Mouse (Mus musculus) heart, adult 18-20 months (tissue): Measurements from ENCODE around the gene Tlk1. TPM values are rescaled to one million over a fixed set of nuclear protein-coding genes. Genes with fewer than 3 reads are reported as not detected.
A peak's percentile ranks its signal among the peaks of the same experiment; 100 is the strongest.
"Not testable (repeated sequence)": the region's sequence is repeated elsewhere in the genome, so short reads cannot be mapped to it uniquely, and the experiment has no call there.

Source experiments
- DNase-seq, 2 experiments: peaks; one replicate each; pipeline ENCODE4 v3.0.0; 2021 to 2022; ENCODE audit warnings: mixed read lengths in 1 of 2
- total RNA-seq, 2 experiments: library from RNA; stranded (reverse); gene quantifications; 2 replicates each; pipeline ENCODE4 v1.2.3; 2021

Gene Tlk1
- total RNA-seq, 2 experiments from 2014 or later = 27.0 to 33.3 TPM

GRCm38 (mm10) chr2:70835209-70835608 lies 9.7 kb upstream of the Tlk1 start:
- DNase-seq = no peak

- no peak for DNase-seq
Measured at GRCm38 (mm10) chr2:70833261-70833660, 7.7 kb upstream of the Tlk1 start.

- DNase-seq = no peak
Measured at GRCm38 (mm10) chr2:70831709-70832350, 6.3 kb upstream of the Tlk1 start.

- DNase-seq = no peak
Measured at GRCm38 (mm10) chr2:70830683-70831082, 5.2 kb upstream of the Tlk1 start.

- no peak for DNase-seq
Measured at GRCm38 (mm10) chr2:70829946-70830610, 4.5 kb upstream of the Tlk1 start.

GRCm38 (mm10) chr2:70827780-70828179 lies 2.3 kb upstream of the Tlk1 start:
- DNase-seq = no peak

- no peak for DNase-seq
Measured at GRCm38 (mm10) chr2:70826436-70827230, 1.1 kb upstream of the Tlk1 start.

GRCm38 (mm10) chr2:70824838-70825370 lies 624 bp downstream of the Tlk1 start:
- peak; percentile 76 to 84 for DNase-seq

- DNase-seq = peak; percentile 46 to 51
Measured at GRCm38 (mm10) chr2:70823926-70824800, 1.4 kb downstream of the Tlk1 start.

- no peak for DNase-seq
Measured at GRCm38 (mm10) chr2:70823434-70823833, 2.1 kb downstream of the Tlk1 start.

GRCm38 (mm10) chr2:70816939-70817338 lies 8.6 kb downstream of the Tlk1 start:
- no peak for DNase-seq

GRCm38 (mm10) chr2:70816016-70816415 lies 9.5 kb downstream of the Tlk1 start:
- DNase-seq = no peak

GRCm38 (mm10) chr2:70813608-70814007 lies 11.9 kb downstream of the Tlk1 start:
- no peak for DNase-seq

GRCm38 (mm10) chr2:70811476-70811875 lies 14.1 kb downstream of the Tlk1 start:
- DNase-seq = no peak

- no peak for DNase-seq
Measured at GRCm38 (mm10) chr2:70809921-70810320, 15.6 kb downstream of the Tlk1 start.

- no peak for DNase-seq
Measured at GRCm38 (mm10) chr2:70808681-70809080, 16.8 kb downstream of the Tlk1 start.

GRCm38 (mm10) chr2:70807678-70808077 lies 17.9 kb downstream of the Tlk1 start:
- not testable (repeated sequence) for DNase-seq

GRCm38 (mm10) chr2:70806020-70806419 lies 19.5 kb downstream of the Tlk1 start:
- no peak for DNase-seq

GRCm38 (mm10) chr2:70803696-70804095 lies 21.8 kb downstream of the Tlk1 start:
- not testable (repeated sequence) for DNase-seq

- peak in 1 of 2 experiments; percentile 18 for DNase-seq
Measured at GRCm38 (mm10) chr2:70802658-70803057, 22.9 kb downstream of the Tlk1 start.

GRCm38 (mm10) chr2:70801543-70801942 lies 24.0 kb downstream of the Tlk1 start:
- DNase-seq = no peak

GRCm38 (mm10) chr2:70800396-70800795 lies 25.1 kb downstream of the Tlk1 start:
- no peak for DNase-seq
